Mouse (Mus musculus): ENCODE measurements around the gene Gcnt4. TPM values are rescaled to one million over a fixed set of nuclear protein-coding genes. Genes with fewer than 3 reads are reported as not detected.

Gcnt4 gene
- polyA plus RNA-seq, 1 experiment from 2014 or later = 0.37 TPM

Other genes with a start within 250 kb of the Gcnt4 start
- gene Ankrd31, start 176.4 kb upstream of the Gcnt4 start, polyA plus RNA-seq (2015; fragmentation: Nextera tagmentation; extraction: Ambion mirVana) = not detected in 2 replicates
- not detected in 2 replicates for gene 1700029F12Rik, start 109.7 kb downstream of the Gcnt4 start, polyA plus RNA-seq (2015; fragmentation: Nextera tagmentation; extraction: Ambion mirVana)
- gene Fam169a, start 142.6 kb downstream of the Gcnt4 start, polyA plus RNA-seq (2015; fragmentation: Nextera tagmentation; extraction: Ambion mirVana) = 3.9 and 4.3 TPM in 2 replicates
- gene Gm6169, start 174.5 kb downstream of the Gcnt4 start, polyA plus RNA-seq (2015; fragmentation: Nextera tagmentation; extraction: Ambion mirVana) = 1.9 and 2.1 TPM in 2 replicates
- gene Gfm2, start 213.2 kb downstream of the Gcnt4 start, polyA plus RNA-seq (2015; fragmentation: Nextera tagmentation; extraction: Ambion mirVana) = 31.1 and 33.8 TPM in 2 replicates
- gene Nsa2, start 213.2 kb downstream of the Gcnt4 start, polyA plus RNA-seq (2015; fragmentation: Nextera tagmentation; extraction: Ambion mirVana) = 66.6 and 69.5 TPM in 2 replicates